Mouse (Mus musculus): ENCODE data around the gene Shroom1. TPM values are rescaled to one million over a fixed set of nuclear protein-coding genes. Genes with fewer than 3 reads are reported as not detected.
A peak's percentile ranks its signal among the peaks of the same experiment; 100 is the strongest.

Shroom1 gene
- polyA plus RNA-seq (2014; fragmentation: Nextera tagmentation; extraction: Ambion mirVana): 4.6 and 4.7 TPM in 2 replicates

DNA sequence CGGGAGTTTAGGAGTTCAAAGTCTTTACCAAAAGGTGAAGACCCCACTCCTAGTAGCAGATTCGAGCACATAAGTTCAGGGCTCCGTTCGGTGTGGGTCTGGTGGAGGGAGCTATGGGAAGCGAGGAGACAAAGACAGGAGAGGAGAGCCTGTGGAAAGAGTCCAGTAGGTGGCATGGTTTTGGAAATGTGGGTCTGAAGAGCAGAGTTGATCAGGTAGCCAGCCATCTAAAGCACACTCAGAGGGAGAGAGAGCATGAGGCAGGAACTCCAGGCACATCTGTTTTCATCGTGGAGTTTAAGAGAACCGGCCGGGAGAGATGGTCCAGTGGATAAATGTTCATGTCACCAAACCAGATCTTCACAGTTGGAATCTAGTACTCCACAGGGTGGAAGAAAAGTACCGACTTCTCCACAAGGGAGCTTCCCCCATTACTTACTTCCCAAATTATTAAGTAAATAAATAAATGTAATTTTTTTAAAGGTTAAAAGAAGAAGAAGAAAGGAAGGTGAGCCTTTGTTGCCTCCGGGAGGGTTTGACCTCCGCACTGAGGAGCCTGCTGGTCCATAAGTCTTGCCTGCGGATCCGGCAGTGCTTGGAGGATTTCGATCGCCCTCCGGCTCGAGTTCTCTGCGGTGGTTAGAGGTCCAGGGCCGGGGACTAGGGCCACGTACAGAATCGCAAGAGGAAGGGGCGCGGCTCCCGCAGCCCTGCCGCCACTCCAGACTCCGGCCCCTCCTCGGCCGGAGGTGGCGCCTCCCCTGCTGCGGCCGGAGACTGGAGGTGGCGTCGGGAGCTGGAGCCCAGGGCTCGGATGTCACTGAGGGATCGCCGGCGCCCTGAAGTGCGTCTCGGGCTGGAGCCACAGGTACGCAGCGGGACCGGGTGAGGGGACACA lies at the start of gene Shroom1, which contains the start of gene Gm10447:
TSS of gene Shroom1 (plus strand) at position 732 of the 898 bp plus-strand sequence.
TSS of gene Gm10447 (minus strand) at position 637 of the 898 bp plus-strand sequence.
- Histone ChIP-seq H3K27ac (replicated peaks; ENCODE audit: low read depth, low read length) (0 out of 2 replicates have a peak within 1 kb of the TSS, but pooled peaks have one; percentile 12), H3K4me3 (ENCODE audit: low read depth, low read length) (peak within 1 kb of the TSS; percentile 54), H3K27me3 (ENCODE audit: control insufficient read depth, insufficient read depth, low read length) (peaks cover 2% of the 10 kb centered on the region; the same call in 1 of the 2 replicates), H3K4me2 (ENCODE audit: low read depth, severe bottlenecking) (peak within 1 kb of the TSS; percentile 82), H3K4me1 (ENCODE audit: control insufficient read depth, insufficient read depth, low read length) (no peaks in the 10 kb centered on the region), H3K36me3 (ENCODE audit: control insufficient read depth, insufficient read depth, low read length) (no peaks in the 10 kb centered on the region), H3K9ac (ENCODE audit: low read length) (peak within 1 kb of the TSS; percentile 68), H3K9me3 (ENCODE audit: control insufficient read depth, low read length) (no peaks in the 10 kb centered on the region)
- ATAC-seq (ENCODE audit: insufficient number of reproducible peaks, low FRiP score, low TSS enrichment, low read depth) (peak; percentile 84), DNase-seq (ENCODE audit: low spot score) (peak; percentile 77)
- 3% methylated on average over 42 of the region's 42 CpGs for WGBS

DNA sequence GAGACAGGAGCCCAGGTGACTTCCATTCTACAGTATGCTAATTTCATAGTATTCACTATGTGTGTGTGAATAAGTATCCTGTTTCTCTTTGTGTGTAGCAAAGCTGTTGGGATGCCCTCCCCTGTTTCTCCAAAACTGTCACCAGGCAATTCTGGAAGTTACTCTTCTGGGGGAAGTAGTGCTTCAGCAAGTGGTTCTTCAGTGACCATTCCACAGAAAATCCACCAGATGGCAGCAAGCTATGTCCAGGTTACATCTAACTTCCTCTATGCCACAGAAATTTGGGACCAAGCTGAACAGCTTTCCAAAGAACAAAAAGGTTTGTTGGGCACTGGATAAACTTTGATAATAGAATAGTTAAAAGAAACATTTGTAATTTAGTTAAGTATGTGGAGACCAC lies 45.3 kb upstream of the Shroom1 start:
- DNase-seq (ENCODE audit: low spot score): no peak
- Histone ChIP-seq H3K27ac (replicated peaks; ENCODE audit: low read depth, low read length) (no peak overlapping the region), H3K27me3 (ENCODE audit: control insufficient read depth, insufficient read depth, low read length) (no peaks in the 10 kb centered on the region), H3K9me3 (ENCODE audit: control insufficient read depth, low read length) (no peaks in the 10 kb centered on the region), H3K9ac (ENCODE audit: low read length) (no peak overlapping the region), H3K4me3 (ENCODE audit: low read depth, low read length) (no peak overlapping the region), H3K36me3 (ENCODE audit: control insufficient read depth, insufficient read depth, low read length) (peaks cover 26% of the 10 kb centered on the region), H3K4me2 (ENCODE audit: low read depth, severe bottlenecking) (no peak overlapping the region), H3K4me1 (ENCODE audit: control insufficient read depth, insufficient read depth, low read length) (no peaks in the 10 kb centered on the region)
- ATAC-seq (ENCODE audit: insufficient number of reproducible peaks, low FRiP score, low TSS enrichment, low read depth): no peak

DNA sequence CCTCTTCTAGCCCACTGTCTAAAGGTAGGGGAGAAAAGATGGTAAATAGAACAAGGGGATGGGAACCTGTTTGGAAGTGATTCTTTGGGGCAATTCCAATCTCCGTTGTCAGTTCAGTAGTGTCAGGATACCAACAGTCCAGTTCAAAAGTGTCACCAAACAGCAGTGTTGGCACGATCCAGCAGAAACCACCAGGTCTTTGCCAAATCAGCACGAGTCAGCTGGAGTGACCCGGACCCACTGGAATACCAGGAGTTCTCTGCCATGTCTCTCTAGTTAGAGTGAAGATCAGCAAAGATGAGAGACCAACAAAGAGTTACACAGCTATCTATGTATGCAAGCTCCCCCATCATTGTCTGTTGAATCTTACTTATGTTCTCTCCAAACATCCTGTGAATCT lies 43.1 kb upstream of the Shroom1 start:
- Histone ChIP-seq H3K27me3 (ENCODE audit: control insufficient read depth, insufficient read depth, low read length) (no peaks in the 10 kb centered on the region), H3K36me3 (ENCODE audit: control insufficient read depth, insufficient read depth, low read length) (peaks cover 19% of the 10 kb centered on the region), H3K9me3 (ENCODE audit: control insufficient read depth, low read length) (no peaks in the 10 kb centered on the region), H3K9ac (ENCODE audit: low read length) (no peak overlapping the region), H3K27ac (replicated peaks; ENCODE audit: low read depth, low read length) (no peak overlapping the region), H3K4me2 (ENCODE audit: low read depth, severe bottlenecking) (no peak overlapping the region), H3K4me3 (ENCODE audit: low read depth, low read length) (no peak overlapping the region), H3K4me1 (ENCODE audit: control insufficient read depth, insufficient read depth, low read length) (no peaks in the 10 kb centered on the region)
- no peak for ATAC-seq (ENCODE audit: insufficient number of reproducible peaks, low FRiP score, low TSS enrichment, low read depth)
- no peak for DNase-seq (ENCODE audit: low spot score)
- 89% methylated on average over 4 of the region's 4 CpGs for WGBS

DNA sequence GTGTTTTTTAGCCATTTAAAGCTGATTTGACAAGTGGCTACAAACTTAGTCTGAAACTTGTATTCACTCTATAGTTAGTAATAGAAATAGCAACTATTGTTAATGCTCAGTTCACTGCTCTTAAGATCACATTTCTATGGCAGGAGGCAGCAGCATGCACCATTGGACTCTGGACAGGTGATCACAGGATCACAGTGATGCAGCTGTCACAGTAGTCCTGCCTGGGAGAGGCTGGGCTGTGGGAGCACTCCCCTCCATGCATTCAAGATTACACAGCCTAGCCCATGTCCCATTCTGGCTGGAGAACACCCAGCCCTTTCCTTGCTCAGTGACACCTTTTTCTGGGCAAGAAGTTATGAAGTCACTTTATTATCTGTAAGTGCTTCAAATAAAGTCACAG lies 39.0 kb upstream of the Shroom1 start:
- H3K36me3 ChIP-seq (ENCODE audit: control insufficient read depth, insufficient read depth, low read length): peaks cover 14% of the 10 kb centered on the region
- no peak overlapping the region for H3K4me3 ChIP-seq (ENCODE audit: low read depth, low read length)
- H3K27me3 ChIP-seq (ENCODE audit: control insufficient read depth, insufficient read depth, low read length): no peaks in the 10 kb centered on the region
- no peak overlapping the region for H3K9ac ChIP-seq (ENCODE audit: low read length)
- no peak overlapping the region for H3K4me2 ChIP-seq (ENCODE audit: low read depth, severe bottlenecking)
- no peak for DNase-seq (ENCODE audit: low spot score)
- ATAC-seq (ENCODE audit: insufficient number of reproducible peaks, low FRiP score, low TSS enrichment, low read depth): no peak
- no peaks in the 10 kb centered on the region for H3K4me1 ChIP-seq (ENCODE audit: control insufficient read depth, insufficient read depth, low read length)
- H3K27ac ChIP-seq (replicated peaks; ENCODE audit: low read depth, low read length): no peak overlapping the region
- H3K9me3 ChIP-seq (ENCODE audit: control insufficient read depth, low read length): no peaks in the 10 kb centered on the region

DNA sequence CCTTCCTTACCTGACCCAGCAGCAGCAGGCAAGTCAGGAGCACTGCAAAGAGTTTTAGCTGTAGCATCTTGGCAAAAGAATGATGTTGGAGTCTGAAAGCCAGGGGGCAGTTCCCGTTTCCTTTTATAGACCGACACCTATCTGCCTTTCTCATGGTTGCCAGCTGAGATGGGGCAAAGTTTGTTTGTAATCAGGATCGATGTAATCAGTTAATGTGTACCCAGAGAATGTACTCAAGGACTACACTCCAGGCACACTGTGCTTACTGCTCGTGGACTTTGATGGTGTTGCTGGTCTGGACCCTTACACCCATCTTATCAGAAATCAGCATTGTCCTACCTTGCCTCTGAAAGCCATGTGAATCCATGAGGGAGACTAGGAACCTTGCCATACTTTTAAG lies 34.0 kb upstream of the Shroom1 start, which contains the start of gene Leap2:
TSS of gene Leap2 (minus strand) at position 135 of the 400 bp plus-strand sequence.
- Histone ChIP-seq H3K36me3 (ENCODE audit: control insufficient read depth, insufficient read depth, low read length) (0 out of 2 replicates have a peak, but pooled peaks cover 2% of the 10 kb centered on the region), H3K4me1 (ENCODE audit: control insufficient read depth, insufficient read depth, low read length) (no peaks in the 10 kb centered on the region), H3K4me2 (ENCODE audit: low read depth, severe bottlenecking) (no peak within 1 kb of the TSS), H3K9ac (ENCODE audit: low read length) (no peak within 1 kb of the TSS), H3K27ac (replicated peaks; ENCODE audit: low read depth, low read length) (no peak within 1 kb of the TSS), H3K4me3 (ENCODE audit: low read depth, low read length) (no peak within 1 kb of the TSS), H3K9me3 (ENCODE audit: control insufficient read depth, low read length) (no peaks in the 10 kb centered on the region), H3K27me3 (ENCODE audit: control insufficient read depth, insufficient read depth, low read length) (no peaks in the 10 kb centered on the region)
- no peak for ATAC-seq (ENCODE audit: insufficient number of reproducible peaks, low FRiP score, low TSS enrichment, low read depth)
- DNase-seq (ENCODE audit: low spot score): no peak
- 92% methylated on average over 4 of the region's 4 CpGs for WGBS

DNA sequence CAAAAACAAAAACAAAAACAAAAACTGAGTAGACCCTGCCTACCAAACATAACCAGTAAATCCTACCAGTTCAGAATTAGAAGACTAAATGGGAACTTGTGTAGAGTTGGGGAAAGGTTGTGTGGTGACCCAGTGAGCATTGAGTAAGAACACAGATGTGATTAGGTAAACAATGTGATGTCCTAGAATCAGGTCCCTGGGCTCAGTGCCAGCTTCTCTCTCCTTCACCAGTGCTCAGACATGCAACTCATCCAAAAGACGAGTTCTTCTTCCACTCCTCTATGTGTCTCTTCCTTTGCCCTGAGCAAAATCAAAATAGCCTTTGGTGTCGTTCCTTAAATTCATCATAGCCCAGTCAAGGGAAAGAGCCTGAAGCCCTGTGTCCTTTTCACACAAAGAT lies 32.2 kb upstream of the Shroom1 start:
- ATAC-seq (ENCODE audit: insufficient number of reproducible peaks, low FRiP score, low TSS enrichment, low read depth): no peak
- no peaks in the 10 kb centered on the region for H3K9me3 ChIP-seq (ENCODE audit: control insufficient read depth, low read length)
- no peak overlapping the region for H3K4me3 ChIP-seq (ENCODE audit: low read depth, low read length)
- 94% methylated on average over 2 of the region's 2 CpGs for WGBS
- no peak overlapping the region for H3K27ac ChIP-seq (replicated peaks; ENCODE audit: low read depth, low read length)
- DNase-seq (ENCODE audit: low spot score): no peak
- peaks cover 4% of the 10 kb centered on the region; the same call in 1 of the 2 replicates for H3K4me1 ChIP-seq (ENCODE audit: control insufficient read depth, insufficient read depth, low read length)
- no peak overlapping the region for H3K9ac ChIP-seq (ENCODE audit: low read length)
- no peaks in the 10 kb centered on the region for H3K27me3 ChIP-seq (ENCODE audit: control insufficient read depth, insufficient read depth, low read length)
- peaks cover 8% of the 10 kb centered on the region for H3K36me3 ChIP-seq (ENCODE audit: control insufficient read depth, insufficient read depth, low read length)
- no peak overlapping the region for H3K4me2 ChIP-seq (ENCODE audit: low read depth, severe bottlenecking)

DNA sequence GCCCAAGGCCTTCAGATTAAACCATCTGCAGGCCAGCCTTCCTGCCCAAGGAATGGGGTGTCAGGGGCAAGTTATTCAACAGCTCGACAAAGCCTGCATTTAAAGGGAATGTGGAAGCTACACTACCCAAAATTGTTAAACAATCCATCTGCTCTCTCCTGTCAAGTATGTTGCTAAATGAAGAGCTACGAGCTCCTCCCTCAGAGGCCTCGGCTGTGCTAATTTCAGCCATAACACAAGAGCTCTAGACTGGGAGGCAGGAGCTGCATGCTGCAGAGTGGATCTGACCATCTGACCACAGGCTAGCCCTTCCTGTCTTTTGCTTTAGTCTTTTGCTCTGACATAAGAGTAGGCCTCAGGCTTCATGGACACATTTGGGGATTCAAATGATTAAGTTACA lies 31.8 kb upstream of the Shroom1 start:
- H3K9ac ChIP-seq (ENCODE audit: low read length): no peak overlapping the region
- peaks cover 5% of the 10 kb centered on the region; the same call in 1 of the 2 replicates for H3K4me1 ChIP-seq (ENCODE audit: control insufficient read depth, insufficient read depth, low read length)
- H3K4me3 ChIP-seq (ENCODE audit: low read depth, low read length): no peak overlapping the region
- DNase-seq (ENCODE audit: low spot score) (no peak), ATAC-seq (ENCODE audit: insufficient number of reproducible peaks, low FRiP score, low TSS enrichment, low read depth) (no peak)
- H3K27ac ChIP-seq (replicated peaks; ENCODE audit: low read depth, low read length): no peak overlapping the region
- no peak overlapping the region for H3K4me2 ChIP-seq (ENCODE audit: low read depth, severe bottlenecking)
- peaks cover 8% of the 10 kb centered on the region for H3K36me3 ChIP-seq (ENCODE audit: control insufficient read depth, insufficient read depth, low read length)
- H3K27me3 ChIP-seq (ENCODE audit: control insufficient read depth, insufficient read depth, low read length): no peaks in the 10 kb centered on the region
- 66% methylated on average over 3 of the region's 3 CpGs for WGBS
- no peaks in the 10 kb centered on the region for H3K9me3 ChIP-seq (ENCODE audit: control insufficient read depth, low read length)

- H3K27me3 ChIP-seq (ENCODE audit: control insufficient read depth, insufficient read depth, low read length): no peaks in the 10 kb centered on the region
- peaks cover 5% of the 10 kb centered on the region; the same call in 1 of the 2 replicates for H3K4me1 ChIP-seq (ENCODE audit: control insufficient read depth, insufficient read depth, low read length)
- H3K27ac ChIP-seq (replicated peaks; ENCODE audit: low read depth, low read length): no peak overlapping the region
- H3K4me2 ChIP-seq (ENCODE audit: low read depth, severe bottlenecking): no peak overlapping the region
- 85% methylated on average over 6 of the region's 6 CpGs for WGBS
- no peak overlapping the region for H3K9ac ChIP-seq (ENCODE audit: low read length)
- ATAC-seq (ENCODE audit: insufficient number of reproducible peaks, low FRiP score, low TSS enrichment, low read depth) (no peak), DNase-seq (ENCODE audit: low spot score) (no peak)
- H3K36me3 ChIP-seq (ENCODE audit: control insufficient read depth, insufficient read depth, low read length): peaks cover 8% of the 10 kb centered on the region
- H3K9me3 ChIP-seq (ENCODE audit: control insufficient read depth, low read length): no peaks in the 10 kb centered on the region
- no peak overlapping the region for H3K4me3 ChIP-seq (ENCODE audit: low read depth, low read length)
Measured at GRCm38 (mm10) chr11:53425711-53426255, 31.2 kb upstream of the Shroom1 start.

Measured in limb, embryonic 11.5 days (tissue).